Mouse (Mus musculus) adrenal gland, adult 10 weeks (tissue): Measurements from ENCODE around the gene Txnl4b. TPM values are rescaled to one million over a fixed set of nuclear protein-coding genes. Genes with fewer than 3 reads are reported as not detected.

Experiments
- polyA plus RNA-seq: library from polyadenylated mRNA; stranded (reverse); fragments of 350-450 nt; fragmentation: Illumina TruSeq; extraction: RNeasy Lipid Tissue Mini Kit (QIAGEN cat#74804); gene quantifications from one replicate; pipeline ENCODE4 v1.2.3, GENCODE M21; 2014; ENCODE audit warnings: low read depth, low replicate concordance

Gene Txnl4b
- 19.7 TPM for polyA plus RNA-seq

GRCm38 (mm10) chr8:109565498-109566333 is at the start of gene Txnl4b, which contains the start of gene Dhx38:
Txnl4b (plus strand) TSS chr8:109565892.
Dhx38 (minus strand) TSS chr8:109565861.

GRCm38 (mm10) chr8:109578900-109579301 is 13.2 kb downstream of the Txnl4b start, which contains the start of gene Hp:
Hp (minus strand) TSS chr8:109579172.

GRCm38 (mm10) chr8:109608271-109609152 is 42.8 kb downstream of the Txnl4b start, which contains the start of gene Dhodh:
Dhodh (minus strand) TSS chr8:109608673.

GRCm38 (mm10) chr8:109614243-109615210 is 48.8 kb downstream of the Txnl4b start, which contains the start of gene Pkd1l3:
Pkd1l3 (plus strand) TSS chr8:109614517.

Other genes starting within 250 kb of the Txnl4b start
- gene Pmfbp1, start 71.9 kb upstream of the Txnl4b start, polyA plus RNA-seq = not detected
- gene Dhx38, start within 50 bp of the Txnl4b start, polyA plus RNA-seq = 2.6 TPM
- gene Hp, start 13.3 kb downstream of the Txnl4b start, polyA plus RNA-seq = 2.4 TPM
- gene Dhodh, start 42.8 kb downstream of the Txnl4b start, polyA plus RNA-seq = 4.1 TPM
- gene Pkd1l3, start 48.6 kb downstream of the Txnl4b start, polyA plus RNA-seq = not detected
- 82.8 TPM for gene Ist1, start 127.4 kb downstream of the Txnl4b start, polyA plus RNA-seq
- gene Zfp821, start 139.7 kb downstream of the Txnl4b start, polyA plus RNA-seq = 2.0 TPM
- 19.7 TPM for gene Atxn1l, start 171.8 kb downstream of the Txnl4b start, polyA plus RNA-seq
- 249 TPM for gene Ap1g1, start 212.7 kb downstream of the Txnl4b start, polyA plus RNA-seq